In genomic region chr3:96016257-96016889, GRCm38 (mm10) we compare ENCODE assay signal across 19 mouse cellular contexts. TPM values are rescaled to one million over a fixed set of nuclear protein-coding genes. Genes with fewer than 3 reads are reported as not detected.
DNase-seq lines count a peak whose midpoint lies in the region; ATAC-seq and TF ChIP-seq lines count a peak whose summit lies in the region.
"Had no signal": no experiment of that assay in that cellular context is flagged by ENCODE, and none has a peak within 500 bp of the region (broad histone marks: within the 10 kb centered on the region; RNA-seq: fewer than 3 reads in every experiment).

No protein-coding gene starts in this region.

- H3K4me2 ChIP-seq in hindbrain, embryonic 13.5 days, result no peak overlapping the region
- no peak overlapping the region for H3K4me2 ChIP-seq in hindbrain, embryonic 11.5 days (replicated peaks; ENCODE audit: low read depth, low read length)
- H3K4me2 ChIP-seq in midbrain, embryonic 11.5 days, result no peak overlapping the region
- no peak overlapping the region for H3K4me2 ChIP-seq in midbrain, postnatal 0 days (ENCODE audit: low read depth, low read length, poor library complexity, severe bottlenecking)
- H3K4me2 ChIP-seq: embryonic facial prominence, embryonic 12.5 days; forebrain, embryonic 13.5 days; heart, embryonic 12.5 days had no signal

- 0 out of 2 replicates have a peak, but pooled peaks have one; percentile 36 for ATAC-seq in hindbrain, embryonic 13.5 days (ENCODE audit: low FRiP score)
- no peak for ATAC-seq in hindbrain, embryonic 11.5 days (ENCODE audit: low FRiP score)
- no peak for ATAC-seq in midbrain, embryonic 11.5 days (ENCODE audit: low FRiP score)
- no peak for ATAC-seq in midbrain, postnatal 0 days (ENCODE audit: low FRiP score)
- ATAC-seq: activated CD4-positive, CD25-positive, alpha-beta regulatory T cell, adult 4 months; forebrain, embryonic 13.5 days; forebrain, postnatal 0 days; hindbrain, embryonic 16.5 days; Patski had no signal

- H3K9ac ChIP-seq in hindbrain, embryonic 13.5 days, result no peak overlapping the region
- no peak overlapping the region for H3K9ac ChIP-seq in hindbrain, embryonic 11.5 days (ENCODE audit: low read depth, low read length)
- H3K9ac ChIP-seq in midbrain, embryonic 11.5 days (ENCODE audit: low read length), result no peak overlapping the region
- H3K9ac ChIP-seq in midbrain, postnatal 0 days (replicated peaks; ENCODE audit: low read length, poor library complexity, severe bottlenecking), result no peak overlapping the region
- H3K9ac ChIP-seq: embryonic facial prominence, embryonic 12.5 days; forebrain, embryonic 13.5 days; forebrain, postnatal 0 days; heart, embryonic 12.5 days had no signal

- no peaks in the 10 kb centered on the region for H3K27me3 ChIP-seq in hindbrain, embryonic 13.5 days
- H3K27me3 ChIP-seq in hindbrain, embryonic 11.5 days (ENCODE audit: control insufficient read depth, insufficient read depth, low read length), result no peaks in the 10 kb centered on the region
- H3K27me3 ChIP-seq in midbrain, embryonic 11.5 days (ENCODE audit: control insufficient read depth, insufficient read depth, low read length), result no peaks in the 10 kb centered on the region
- H3K27me3 ChIP-seq in midbrain, postnatal 0 days (ENCODE audit: insufficient read depth, low read length), result no peaks in the 10 kb centered on the region
- H3K27me3 ChIP-seq: CH12.LX; embryonic facial prominence, embryonic 12.5 days; forebrain, embryonic 13.5 days; heart, embryonic 12.5 days; Patski had no signal

- peaks cover 22% of the 10 kb centered on the region for H3K36me3 ChIP-seq in hindbrain, embryonic 13.5 days
- no peaks in the 10 kb centered on the region for H3K36me3 ChIP-seq in hindbrain, embryonic 11.5 days (ENCODE audit: control insufficient read depth, insufficient read depth, low read length)
- no peaks in the 10 kb centered on the region for H3K36me3 ChIP-seq in midbrain, embryonic 11.5 days (ENCODE audit: control insufficient read depth, insufficient read depth, low read length)
- H3K36me3 ChIP-seq in midbrain, postnatal 0 days (ENCODE audit: insufficient read depth, low read length), result peaks cover 9% of the 10 kb centered on the region
- no peaks in the 10 kb centered on the region for H3K36me3 ChIP-seq in macrophage (ENCODE audit: inconsistent target)
- H3K36me3 ChIP-seq: embryonic facial prominence, embryonic 12.5 days; heart, embryonic 12.5 days had no signal

- H3K27ac ChIP-seq in hindbrain, embryonic 13.5 days, result no peak overlapping the region
- no peak overlapping the region for H3K27ac ChIP-seq in hindbrain, embryonic 11.5 days (ENCODE audit: low read depth, low read length)
- no peak overlapping the region for H3K27ac ChIP-seq in midbrain, embryonic 11.5 days (ENCODE audit: low read depth, low read length)
- H3K27ac ChIP-seq in midbrain, postnatal 0 days (ENCODE audit: low read depth, low read length), result no peak overlapping the region
- H3K27ac ChIP-seq in macrophage, result peak overlapping the region; percentile 49
- no peak overlapping the region for H3K27ac ChIP-seq in left cerebral cortex, adult 2 months
- H3K27ac ChIP-seq: embryonic facial prominence, embryonic 12.5 days; forebrain, embryonic 13.5 days; hindbrain, embryonic 10.5 days had no signal

- H3K4me1 ChIP-seq in hindbrain, embryonic 13.5 days (replicated peaks), result no peaks in the 10 kb centered on the region
- no peaks in the 10 kb centered on the region for H3K4me1 ChIP-seq in hindbrain, embryonic 11.5 days (replicated peaks; ENCODE audit: control insufficient read depth, insufficient read depth, low read length)
- H3K4me1 ChIP-seq in midbrain, embryonic 11.5 days (ENCODE audit: control insufficient read depth, insufficient read depth, low read length), result no peaks in the 10 kb centered on the region
- no peaks in the 10 kb centered on the region for H3K4me1 ChIP-seq in midbrain, postnatal 0 days (ENCODE audit: insufficient read depth, low read length)
- H3K4me1 ChIP-seq: embryonic facial prominence, embryonic 12.5 days; forebrain, embryonic 13.5 days; hindbrain, embryonic 10.5 days had no signal

- intact Hi-C loops in left cerebral cortex, adult 2 months (cut with DNase I), result no loop called here

- H3K4me3 ChIP-seq in hindbrain, embryonic 13.5 days, result no peak overlapping the region
- H3K4me3 ChIP-seq in hindbrain, embryonic 11.5 days (ENCODE audit: low read depth, low read length), result no peak overlapping the region
- H3K4me3 ChIP-seq in midbrain, embryonic 11.5 days (ENCODE audit: low read depth, low read length), result no peak overlapping the region
- H3K4me3 ChIP-seq in midbrain, postnatal 0 days (ENCODE audit: low read depth, low read length), result no peak overlapping the region
- no peak overlapping the region for H3K4me3 ChIP-seq in macrophage (ENCODE audit: inconsistent target)
- no peak overlapping the region for H3K4me3 ChIP-seq in left cerebral cortex, adult 2 months
- H3K4me3 ChIP-seq: embryonic facial prominence, embryonic 12.5 days; forebrain, embryonic 13.5 days; heart, embryonic 12.5 days; hindbrain, embryonic 10.5 days had no signal

- DNase-seq in hindbrain, embryonic 11.5 days (ENCODE audit: low spot score), result no peak
- DNase-seq in midbrain, embryonic 11.5 days (ENCODE audit: low spot score, missing footprints), result peak; percentile 37
- no peak for DNase-seq in midbrain, postnatal 0 days (ENCODE audit: low spot score)
- no peak for DNase-seq in left cerebral cortex, adult 2 months (ENCODE audit: extremely low spot score in 1 of 2, low spot score in 2 of 2)
- DNase-seq: adrenal gland, postnatal 14 days; cerebellum, adult 2 months; cerebellum, postnatal 10 days; forebrain, postnatal 0 days; gastrocnemius, postnatal 25 days had no signal

- WGBS in hindbrain, embryonic 13.5 days, result 94% methylated on average over 2 of the region's 2 CpGs
- WGBS in hindbrain, embryonic 11.5 days, result 94% methylated on average over 2 of the region's 2 CpGs
- 93% methylated on average over 2 of the region's 2 CpGs for WGBS in midbrain, embryonic 11.5 days
- WGBS in midbrain, postnatal 0 days, result 95% methylated on average over 2 of the region's 2 CpGs
- 100% methylated on average over 2 of the region's 2 CpGs for WGBS in macrophage (ENCODE audit: missing documents)

- H3K9me3 ChIP-seq in hindbrain, embryonic 13.5 days, result no peaks in the 10 kb centered on the region
- no peaks in the 10 kb centered on the region for H3K9me3 ChIP-seq in hindbrain, embryonic 11.5 days (ENCODE audit: control insufficient read depth, low read length)
- no peaks in the 10 kb centered on the region for H3K9me3 ChIP-seq in midbrain, embryonic 11.5 days (ENCODE audit: control insufficient read depth, low read length)
- no peaks in the 10 kb centered on the region for H3K9me3 ChIP-seq in midbrain, postnatal 0 days (ENCODE audit: low read length)
- H3K9me3 ChIP-seq: embryonic facial prominence, embryonic 12.5 days; forebrain, embryonic 13.5 days; heart, embryonic 12.5 days; hindbrain, embryonic 10.5 days had no signal

- TF ChIP-seq CTCF in midbrain, postnatal 0 days (IDR thresholded peaks at IDR 0.05), result no peak
- no peak for TF ChIP-seq CTCF in left cerebral cortex, adult 2 months (IDR thresholded peaks at IDR 0.05)

- no peaks in the 10 kb centered on the region for H3K79me2 ChIP-seq in macrophage (ENCODE audit: inconsistent target)

RNA-seq across cellular contexts. Expression of gene Plekho1, which starts 20.6 kb away (rescaled TPM):
- 59.5 and 65.4 TPM in 2 replicates for polyA plus RNA-seq in hindbrain, embryonic 13.5 days (2015; fragmentation: Nextera tagmentation; extraction: Ambion mirVana)
- polyA plus RNA-seq in hindbrain, embryonic 11.5 days (2014; fragmentation: Nextera tagmentation; extraction: Ambion mirVana), result 70.0 and 73.7 TPM in 2 replicates
- 62.9 and 70.7 TPM in 2 replicates for polyA plus RNA-seq in midbrain, embryonic 11.5 days (2014; fragmentation: Nextera tagmentation; extraction: Ambion mirVana)
- total RNA-seq in midbrain, postnatal 0 days (2014; rRNA removed), result 52.5 and 62.7 TPM in 2 replicates
- polyA plus RNA-seq in midbrain, postnatal 0 days (2015; fragmentation: Nextera tagmentation; extraction: Ambion mirVana), result 37.3 and 41.2 TPM in 2 replicates
- 100 to 1,000 TPM; 115 to 354 (median 220) TPM for total RNA-seq in macrophage (2018; cell fraction: chromatin; rRNA removed)
- total RNA-seq in macrophage (2018; cell fraction: cytosol; rRNA removed), result 100 to 1,000 TPM; 154 to 259 (median 208) TPM
- total RNA-seq in macrophage (2018; cell fraction: nucleus; rRNA removed), result 100 to 1,000 TPM; 160 to 320 (median 230) TPM
- 189 to 264 TPM (median 249 TPM) in 3 replicates for polyA plus RNA-seq in macrophage (2018)
- total RNA-seq in left cerebral cortex, adult 2 months (2021), result 10 to 100 TPM; 73.5 to 86.9 TPM

RNA-seq across cellular contexts. Expression of gene Vps45, which starts 41.9 kb away (rescaled TPM):
- polyA plus RNA-seq in hindbrain, embryonic 13.5 days (2015; fragmentation: Nextera tagmentation; extraction: Ambion mirVana), result 62.9 and 64.0 TPM in 2 replicates
- 27.4 and 27.9 TPM in 2 replicates for polyA plus RNA-seq in hindbrain, embryonic 11.5 days (2014; fragmentation: Nextera tagmentation; extraction: Ambion mirVana)
- 24.7 and 29.5 TPM in 2 replicates for polyA plus RNA-seq in midbrain, embryonic 11.5 days (2014; fragmentation: Nextera tagmentation; extraction: Ambion mirVana)
- 29.5 and 35.3 TPM in 2 replicates for total RNA-seq in midbrain, postnatal 0 days (2014; rRNA removed)
- 60.6 and 61.1 TPM in 2 replicates for polyA plus RNA-seq in midbrain, postnatal 0 days (2015; fragmentation: Nextera tagmentation; extraction: Ambion mirVana)
- total RNA-seq in macrophage (2018; cell fraction: chromatin; rRNA removed), result 10 to 100 TPM in 25 of 26 experiments, 1 to 10 TPM in 1; 10.0 to 70.7 (median 32.2) TPM
- 10 to 100 TPM; 16.1 to 37.6 (median 25.1) TPM for total RNA-seq in macrophage (2018; cell fraction: cytosol; rRNA removed)
- 10 to 100 TPM; 10.6 to 63.5 (median 24.8) TPM for total RNA-seq in macrophage (2018; cell fraction: nucleus; rRNA removed)
- 18.6 to 31.7 TPM (median 25.9 TPM) in 3 replicates for polyA plus RNA-seq in macrophage (2018)
- 10 to 100 TPM; 38.3 to 45.9 TPM for total RNA-seq in left cerebral cortex, adult 2 months (2021)
